Mouse (Mus musculus): ENCODE data around the gene S100z. TPM values are rescaled to one million over a fixed set of nuclear protein-coding genes. Genes with fewer than 3 reads are reported as not detected.

The S100z gene
- polyA plus RNA-seq, 1 experiment from 2014 or later = not detected

DNA sequence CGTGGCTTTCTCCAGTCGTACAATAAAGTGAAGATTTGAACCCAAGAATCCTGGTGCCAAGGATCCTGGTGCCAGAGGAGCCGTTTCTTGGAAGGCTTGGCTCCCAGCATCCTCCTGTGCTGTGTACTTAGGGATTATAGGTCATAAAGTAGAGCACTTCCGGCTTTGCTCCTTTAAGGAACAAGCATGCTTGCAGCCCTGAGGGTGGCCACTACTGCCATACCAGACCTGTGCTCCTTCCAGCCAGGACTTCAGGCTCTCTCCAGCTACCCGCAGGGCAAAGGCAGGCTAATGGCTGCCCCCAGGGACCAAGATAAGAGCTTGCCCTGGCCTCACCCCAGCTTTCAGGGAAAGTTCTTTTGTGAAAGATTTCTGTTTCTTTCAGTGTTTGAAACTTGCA lies 14.8 kb upstream of the S100z start:
- Histone ChIP-seq H3K9me3 (no peaks in the 10 kb centered on the region), H3K27ac (no peak overlapping the region), H3K9ac (no peak overlapping the region), H3K4me1 (peaks cover 8% of the 10 kb centered on the region; the same call in 1 of the 2 replicates), H3K36me3 (no peaks in the 10 kb centered on the region), H3K27me3 (no peaks in the 10 kb centered on the region), H3K4me3 (no peak overlapping the region), H3K4me2 (no peak overlapping the region)
- 35% methylated on average over 5 of the region's 5 CpGs for WGBS
- ATAC-seq (ENCODE audit: insufficient number of reproducible peaks, low FRiP score, low TSS enrichment, low read depth) = no peak

DNA sequence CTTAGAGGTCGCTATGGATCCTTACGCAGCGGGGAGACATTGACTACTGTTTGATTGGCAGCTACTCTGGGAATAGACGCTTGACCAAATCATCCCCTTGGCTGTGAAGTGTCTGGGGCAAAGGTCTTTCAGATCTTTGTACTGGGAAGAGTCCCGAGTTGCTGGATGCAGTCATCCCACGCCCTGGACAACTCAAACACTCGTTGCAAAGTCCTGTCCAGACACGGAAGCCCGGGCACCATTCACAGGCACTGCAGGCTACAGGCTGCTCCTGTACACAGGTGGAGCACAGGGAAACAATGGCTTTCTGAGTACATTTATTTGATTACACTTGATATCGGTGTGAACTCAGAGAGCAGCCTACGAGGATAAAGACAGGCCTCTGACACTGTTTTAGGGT lies 12.8 kb upstream of the S100z start:
- Histone ChIP-seq H3K9me3 (no peaks in the 10 kb centered on the region), H3K27ac (no peak overlapping the region), H3K4me2 (no peak overlapping the region), H3K36me3 (no peaks in the 10 kb centered on the region), H3K4me3 (no peak overlapping the region), H3K4me1 (peaks cover 8% of the 10 kb centered on the region; the same call in 1 of the 2 replicates), H3K9ac (no peak overlapping the region), H3K27me3 (no peaks in the 10 kb centered on the region)
- no peak for ATAC-seq (ENCODE audit: insufficient number of reproducible peaks, low FRiP score, low TSS enrichment, low read depth)
- 80% methylated on average over 11 of the region's 11 CpGs for WGBS

DNA sequence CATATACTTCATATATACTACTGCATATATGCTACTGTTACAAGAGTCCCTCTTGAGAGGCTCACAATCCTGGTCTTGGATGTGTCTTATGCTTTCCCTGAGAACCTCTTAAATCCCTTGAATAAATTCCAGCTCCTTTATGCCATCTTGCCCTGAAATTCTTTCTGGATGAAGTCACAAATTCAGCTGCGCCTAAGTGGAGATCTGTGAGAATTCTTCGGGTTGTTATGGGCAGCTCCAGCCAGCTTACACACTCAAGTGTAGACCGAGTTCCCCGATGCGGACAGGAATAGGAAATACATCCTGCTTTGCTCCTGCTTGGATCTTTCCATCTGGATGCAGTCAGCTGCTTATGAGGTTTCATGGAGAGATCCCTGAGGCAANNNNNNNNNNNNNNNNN lies 6.1 kb upstream of the S100z start:
- peak overlapping the region; percentile 61; the same call in 1 of the 2 replicates for H3K27ac ChIP-seq
- H3K27me3 ChIP-seq = no peaks in the 10 kb centered on the region
- WGBS = 11% methylated on average over 5 of the region's 5 CpGs
- no peak overlapping the region for H3K4me2 ChIP-seq
- no peak overlapping the region for H3K9ac ChIP-seq
- ATAC-seq (ENCODE audit: insufficient number of reproducible peaks, low FRiP score, low TSS enrichment, low read depth) = no peak; the same call in 1 of the 2 replicates
- no peaks in the 10 kb centered on the region for H3K36me3 ChIP-seq
- no peak overlapping the region for H3K4me3 ChIP-seq
- no peaks in the 10 kb centered on the region for H3K9me3 ChIP-seq
- H3K4me1 ChIP-seq = peaks cover 11% of the 10 kb centered on the region; the same call in 1 of the 2 replicates

DNA sequence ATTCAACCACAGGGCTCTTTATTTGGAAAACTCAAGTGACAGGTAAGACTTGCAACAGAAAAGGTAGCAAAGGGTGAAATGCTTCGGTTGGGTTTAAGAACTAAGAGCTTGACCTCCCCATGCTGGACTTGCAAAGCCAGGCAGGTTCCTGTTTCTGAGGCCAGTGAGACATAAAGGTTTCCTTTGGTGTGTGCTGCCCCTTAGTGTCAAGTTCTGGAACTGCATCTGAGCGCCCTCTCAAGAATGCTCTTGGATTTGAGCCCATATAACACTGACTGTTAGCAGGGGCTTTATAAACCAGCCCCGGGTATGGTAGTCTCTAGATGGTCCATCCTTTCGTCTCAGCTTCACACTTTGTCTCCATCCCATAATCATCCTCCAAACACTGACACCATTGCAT lies 2.9 kb upstream of the S100z start:
- H3K9me3 ChIP-seq = no peaks in the 10 kb centered on the region
- ATAC-seq (ENCODE audit: insufficient number of reproducible peaks, low FRiP score, low TSS enrichment, low read depth) = no peak
- H3K4me1 ChIP-seq = peaks cover 11% of the 10 kb centered on the region; the same call in 1 of the 2 replicates
- H3K27me3 ChIP-seq = no peaks in the 10 kb centered on the region
- WGBS = 12% methylated on average over 4 of the region's 4 CpGs
- no peak overlapping the region for H3K4me3 ChIP-seq
- H3K27ac ChIP-seq = no peak overlapping the region
- H3K9ac ChIP-seq = no peak overlapping the region
- no peak overlapping the region for H3K4me2 ChIP-seq
- no peaks in the 10 kb centered on the region for H3K36me3 ChIP-seq

DNA sequence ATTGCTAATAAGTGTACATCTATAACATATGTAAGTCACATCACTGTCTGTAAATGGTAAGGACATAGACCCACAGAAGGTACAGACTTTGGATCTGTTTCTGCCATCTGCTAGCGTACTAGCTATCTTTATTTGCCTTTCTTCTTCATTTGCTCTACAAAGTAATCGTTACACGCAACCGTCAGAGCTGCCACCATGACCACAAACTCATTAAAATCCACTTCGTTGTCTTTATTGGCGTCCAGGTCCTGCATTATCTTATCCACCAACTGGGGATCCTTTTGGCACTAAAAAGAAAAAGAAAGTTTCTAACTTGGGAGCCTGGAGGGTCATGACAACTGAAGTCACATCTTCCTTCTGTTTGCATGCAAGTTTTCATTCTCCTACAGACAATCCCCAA lies 1.3 kb downstream of the S100z start:
- Histone ChIP-seq H3K36me3 (no peaks in the 10 kb centered on the region), H3K4me2 (no peak overlapping the region), H3K9ac (no peak overlapping the region), H3K27me3 (no peaks in the 10 kb centered on the region), H3K9me3 (no peaks in the 10 kb centered on the region), H3K4me3 (no peak overlapping the region), H3K4me1 (no peaks in the 10 kb centered on the region), H3K27ac (no peak overlapping the region)
- 60% methylated on average over 6 of the region's 6 CpGs for WGBS
- no peak for ATAC-seq (ENCODE audit: insufficient number of reproducible peaks, low FRiP score, low TSS enrichment, low read depth)

DNA sequence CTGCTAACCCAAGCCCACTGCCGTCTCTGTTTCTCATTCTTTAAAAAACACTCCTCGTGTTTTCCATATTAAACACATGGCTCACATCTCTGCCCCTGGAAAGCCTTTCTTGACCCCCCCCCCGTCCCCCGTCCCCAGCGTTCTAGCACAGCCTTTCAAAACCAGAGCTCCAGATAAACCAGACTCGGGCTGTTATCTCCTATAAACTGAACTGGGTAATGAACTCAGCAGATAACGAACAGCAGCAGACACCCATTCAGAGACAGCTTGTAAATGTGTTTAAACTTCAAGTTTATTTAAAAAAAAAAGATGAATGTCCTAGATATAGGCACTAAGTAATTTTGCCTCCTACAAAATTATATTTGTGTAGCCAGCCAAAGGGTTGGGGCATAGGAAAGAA lies 3.4 kb downstream of the S100z start:
- H3K4me1 ChIP-seq = no peaks in the 10 kb centered on the region
- no peaks in the 10 kb centered on the region for H3K27me3 ChIP-seq
- H3K9me3 ChIP-seq = no peaks in the 10 kb centered on the region
- no peak for ATAC-seq (ENCODE audit: insufficient number of reproducible peaks, low FRiP score, low TSS enrichment, low read depth)
- WGBS = 35% methylated on average over 7 of the region's 7 CpGs
- H3K36me3 ChIP-seq = no peaks in the 10 kb centered on the region
- H3K27ac ChIP-seq = no peak overlapping the region
- no peak overlapping the region for H3K4me2 ChIP-seq
- H3K4me3 ChIP-seq = no peak overlapping the region
- H3K9ac ChIP-seq = no peak overlapping the region

DNA sequence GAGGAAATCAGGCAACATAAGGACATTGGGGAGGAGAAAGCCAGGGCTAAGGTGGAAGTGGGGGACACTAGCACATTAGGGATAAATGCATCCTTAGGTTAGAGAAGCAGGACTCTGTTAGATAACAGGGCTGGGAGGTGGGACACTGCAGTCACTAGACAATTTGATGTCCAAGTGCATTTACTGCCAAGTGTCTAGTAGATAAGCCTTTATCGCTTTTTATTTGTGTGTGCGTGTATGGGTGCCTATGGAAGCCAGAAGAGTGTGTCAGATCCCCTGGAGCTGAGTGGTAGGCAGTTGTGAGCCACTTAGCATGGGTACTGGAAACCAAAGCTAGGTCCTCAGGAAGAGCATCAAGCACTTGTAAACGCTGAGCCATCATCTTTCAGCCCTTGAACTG lies 4.2 kb downstream of the S100z start:
- Histone ChIP-seq H3K4me1 (no peaks in the 10 kb centered on the region), H3K4me3 (no peak overlapping the region), H3K27ac (no peak overlapping the region), H3K9ac (no peak overlapping the region), H3K36me3 (no peaks in the 10 kb centered on the region), H3K27me3 (no peaks in the 10 kb centered on the region), H3K9me3 (no peaks in the 10 kb centered on the region), H3K4me2 (no peak overlapping the region)
- no peak for ATAC-seq (ENCODE audit: insufficient number of reproducible peaks, low FRiP score, low TSS enrichment, low read depth)
- WGBS = 86% methylated on average over 3 of the region's 3 CpGs

DNA sequence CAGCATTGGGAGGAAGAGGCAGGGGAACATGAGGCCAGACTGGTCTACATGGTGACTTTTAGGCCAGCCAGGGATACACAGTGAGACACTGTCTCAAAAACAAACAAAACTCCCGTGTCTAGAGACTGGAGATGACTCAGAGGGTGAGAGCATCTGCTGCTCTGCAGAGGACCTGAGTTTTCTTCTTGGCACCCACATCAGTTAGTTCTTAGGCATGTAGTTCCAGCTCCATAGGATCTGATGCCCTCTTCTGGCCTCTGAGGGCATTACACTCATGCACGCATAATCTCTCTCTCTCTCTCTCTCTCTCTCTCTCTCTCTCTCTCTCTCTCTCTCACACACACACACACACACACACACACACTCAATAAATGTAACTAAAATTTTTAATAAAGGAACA lies 7.6 kb downstream of the S100z start:
- H3K9me3 ChIP-seq = no peaks in the 10 kb centered on the region
- 90% methylated on average over 2 of the region's 2 CpGs for WGBS
- no peak overlapping the region for H3K9ac ChIP-seq
- H3K36me3 ChIP-seq = no peaks in the 10 kb centered on the region
- no peak for ATAC-seq (ENCODE audit: insufficient number of reproducible peaks, low FRiP score, low TSS enrichment, low read depth)
- no peak overlapping the region for H3K4me2 ChIP-seq
- H3K27me3 ChIP-seq = no peaks in the 10 kb centered on the region
- H3K4me1 ChIP-seq = no peaks in the 10 kb centered on the region
- H3K27ac ChIP-seq = no peak overlapping the region
- no peak overlapping the region for H3K4me3 ChIP-seq

DNA sequence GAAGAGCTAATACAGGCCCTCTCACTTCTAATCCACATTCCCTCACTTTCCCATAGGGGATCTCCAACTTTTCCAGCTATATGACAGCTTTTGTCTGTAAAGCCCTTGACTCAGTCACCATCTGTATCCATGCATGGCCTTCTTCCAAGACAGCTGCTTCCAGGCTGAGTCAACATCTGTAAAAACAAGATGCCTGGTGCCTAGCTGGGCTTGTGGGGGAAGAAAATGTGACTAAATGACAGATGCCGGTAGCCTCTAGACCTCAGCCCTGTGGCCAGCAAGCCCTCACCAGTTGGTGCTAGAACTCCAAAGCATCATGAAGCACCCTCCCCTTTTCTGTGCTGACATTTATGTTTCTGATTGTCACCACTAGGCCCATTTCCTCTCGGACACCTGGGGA lies 27.0 kb downstream of the S100z start:
- 65% methylated on average over 2 of the region's 2 CpGs for WGBS
- no peak overlapping the region for H3K4me3 ChIP-seq
- no peak for ATAC-seq (ENCODE audit: insufficient number of reproducible peaks, low FRiP score, low TSS enrichment, low read depth)
- no peak overlapping the region for H3K4me2 ChIP-seq
- H3K27me3 ChIP-seq = no peaks in the 10 kb centered on the region
- H3K27ac ChIP-seq = no peak overlapping the region
- H3K4me1 ChIP-seq = no peaks in the 10 kb centered on the region
- H3K9me3 ChIP-seq = no peaks in the 10 kb centered on the region
- H3K9ac ChIP-seq = no peak overlapping the region
- no peaks in the 10 kb centered on the region for H3K36me3 ChIP-seq

DNA sequence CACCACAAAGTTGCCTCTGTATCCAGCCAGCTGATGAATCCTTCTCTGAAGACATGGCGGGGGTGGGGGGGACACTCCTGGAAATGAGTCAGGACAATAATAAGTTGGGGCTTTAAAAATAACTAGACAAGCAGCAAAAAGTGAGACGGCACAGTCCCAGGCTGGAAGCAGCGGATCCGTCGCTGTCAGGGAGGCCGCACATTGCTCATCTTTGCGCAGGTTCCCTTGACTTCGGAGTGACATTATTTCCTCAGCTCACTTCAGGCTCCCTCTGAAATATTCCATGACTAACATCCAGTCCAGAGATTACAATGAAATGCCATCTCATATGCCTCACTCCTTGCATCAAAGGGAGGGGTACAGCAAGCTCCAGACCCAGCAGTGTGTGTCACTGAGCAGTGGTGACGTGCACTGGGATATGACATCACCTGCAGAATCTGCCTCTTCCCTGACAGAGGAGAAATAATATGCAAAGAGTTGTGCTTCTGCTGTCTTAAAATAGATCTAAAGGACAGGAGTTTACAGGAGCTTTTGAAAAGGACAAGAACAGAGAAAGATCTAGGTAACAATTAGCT lies 27.8 kb downstream of the S100z start:
- no peak for ATAC-seq (ENCODE audit: insufficient number of reproducible peaks, low FRiP score, low TSS enrichment, low read depth)
- Histone ChIP-seq H3K4me1 (no peaks in the 10 kb centered on the region), H3K36me3 (no peaks in the 10 kb centered on the region), H3K4me2 (no peak overlapping the region), H3K27me3 (no peaks in the 10 kb centered on the region), H3K9me3 (no peaks in the 10 kb centered on the region), H3K9ac (no peak overlapping the region), H3K4me3 (no peak overlapping the region), H3K27ac (no peak overlapping the region)
- WGBS = 89% methylated on average over 9 of the region's 9 CpGs

DNA sequence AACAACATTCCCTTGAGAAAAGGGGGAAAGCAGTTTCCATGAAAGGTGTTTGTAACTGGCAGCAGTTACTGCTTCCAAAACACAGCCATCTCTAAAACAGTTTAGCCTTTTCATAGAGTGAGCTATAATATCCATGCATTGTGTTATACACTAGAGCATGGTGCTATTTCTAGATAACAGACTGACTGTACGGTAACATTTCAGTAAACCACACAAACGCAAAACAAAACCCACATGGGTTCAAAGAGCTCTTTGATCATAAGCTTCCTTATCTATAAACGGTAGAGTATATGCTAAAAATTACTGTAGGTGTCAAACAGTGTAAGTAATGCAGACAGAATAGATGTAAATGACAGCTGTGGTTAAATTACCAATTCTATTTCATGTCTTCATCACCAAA lies 28.8 kb downstream of the S100z start:
- no peak for ATAC-seq (ENCODE audit: insufficient number of reproducible peaks, low FRiP score, low TSS enrichment, low read depth)
- H3K4me3 ChIP-seq = no peak overlapping the region
- no peak overlapping the region for H3K27ac ChIP-seq
- no peaks in the 10 kb centered on the region for H3K36me3 ChIP-seq
- H3K4me1 ChIP-seq = no peaks in the 10 kb centered on the region
- no peak overlapping the region for H3K4me2 ChIP-seq
- WGBS = 66% methylated on average over 3 of the region's 3 CpGs
- peaks cover 7% of the 10 kb centered on the region for H3K27me3 ChIP-seq
- H3K9ac ChIP-seq = no peak overlapping the region
- H3K9me3 ChIP-seq = no peaks in the 10 kb centered on the region

DNA sequence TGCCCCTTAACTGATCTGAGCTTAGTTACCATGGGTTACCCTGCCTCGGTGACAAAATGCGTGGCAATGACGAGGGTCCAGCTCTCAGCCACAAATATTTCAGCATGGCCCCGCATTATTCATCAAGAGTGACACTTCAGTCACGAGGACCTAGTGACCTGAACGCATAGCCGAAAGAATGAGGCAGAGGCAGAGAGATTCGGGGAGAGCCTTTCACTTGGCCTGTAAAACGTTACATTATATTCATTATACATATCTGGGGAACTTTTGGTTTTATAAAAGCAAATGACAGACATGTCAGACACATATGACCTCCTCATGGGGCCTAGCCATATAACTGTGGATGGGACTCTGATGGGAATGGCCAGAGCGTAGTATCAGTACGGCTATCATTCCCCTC lies 33.7 kb downstream of the S100z start, which contains the start of gene Crhbp:
Gene Crhbp, minus strand, starts transcription at position 101 of the 400 bp plus-strand sequence.
- no peak within 1 kb of the TSS for H3K27ac ChIP-seq
- peak within 1 kb of the TSS; percentile 42 for H3K4me3 ChIP-seq
- whole genome bisulfite sequencing = 59% methylated on average over 11 of the region's 11 CpGs
- H3K4me2 ChIP-seq = peak within 1 kb of the TSS; percentile 88
- no peak for ATAC-seq (ENCODE audit: insufficient number of reproducible peaks, low FRiP score, low TSS enrichment, low read depth)
- H3K9ac ChIP-seq = peak within 1 kb of the TSS; percentile 23; the same call in 1 of the 2 replicates
- H3K36me3 ChIP-seq = no peaks in the 10 kb centered on the region
- H3K9me3 ChIP-seq = no peaks in the 10 kb centered on the region
- H3K4me1 ChIP-seq = peaks cover 12% of the 10 kb centered on the region
- peaks cover 30% of the 10 kb centered on the region for H3K27me3 ChIP-seq

DNA sequence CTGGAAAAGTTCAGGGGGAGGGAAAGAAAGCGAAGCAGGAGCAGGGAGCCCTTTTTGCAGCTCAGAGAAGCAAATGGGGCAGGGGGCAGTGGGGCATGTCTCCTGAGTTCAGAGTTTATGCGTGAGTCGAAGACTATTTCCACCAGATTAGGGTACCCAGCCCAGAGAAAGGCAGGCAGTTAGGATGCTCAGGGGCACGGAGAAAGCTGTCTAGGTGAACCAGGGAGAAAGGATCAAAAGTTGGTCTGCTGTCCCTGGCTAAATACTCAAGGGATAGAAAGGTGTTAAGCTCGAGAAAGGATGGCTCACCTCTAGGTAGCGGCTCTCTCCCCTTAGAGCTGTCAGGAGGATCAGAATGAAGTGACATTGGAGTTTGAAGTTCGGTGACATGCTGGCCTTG lies 34.2 kb downstream of the S100z start:
- Histone ChIP-seq H3K36me3 (no peaks in the 10 kb centered on the region), H3K4me2 (peak overlapping the region; percentile 88), H3K9ac (no peak overlapping the region), H3K27me3 (peaks cover 30% of the 10 kb centered on the region), H3K4me1 (peaks cover 12% of the 10 kb centered on the region), H3K4me3 (peak overlapping the region; percentile 42), H3K9me3 (no peaks in the 10 kb centered on the region), H3K27ac (no peak overlapping the region)
- WGBS = 13% methylated on average over 7 of the region's 7 CpGs
- ATAC-seq (ENCODE audit: insufficient number of reproducible peaks, low FRiP score, low TSS enrichment, low read depth) = no peak
